Mouse (Mus musculus) embryonic facial prominence, embryonic 14.5 days (tissue): ENCODE results near the gene Perm1. TPM values are rescaled to one million over a fixed set of nuclear protein-coding genes. Genes with fewer than 3 reads are reported as not detected.

ENCODE experiments used
- microRNA-seq: library from miRNA; unstranded; fragments of <30 nt; microRNA quantifications from one replicate; pipeline ENCODE4, GENCODE M21; 2016; ENCODE audit warnings: borderline number of aligned reads
- polyA plus RNA-seq: library from polyadenylated mRNA; unstranded; fragments of >200 nt; fragmentation: Nextera tagmentation; extraction: Ambion mirVana; gene quantifications from 2 replicates; pipeline ENCODE4 v1.2.1, GENCODE M21; 2014

Perm1 gene
- polyA plus RNA-seq, 1 experiment from 2014 or later: 2.2 TPM

Small RNA genes lying within 50 kb of the gene (microRNA-seq; reads per million reads assigned to microRNA genes)
- 2.5 reads per million, percentile 11 among the genes with 10 or more reads in this experiment for gene Mir7658

Other genes with a start within 250 kb of the Perm1 start
- gene B3galt6, start 223.2 kb upstream of the Perm1 start, polyA plus RNA-seq: 14.7 and 17.5 TPM in 2 replicates
- gene Sdf4, start 223.0 kb upstream of the Perm1 start, polyA plus RNA-seq: 164 and 181 TPM in 2 replicates
- gene Tnfrsf4, start 202.0 kb upstream of the Perm1 start, polyA plus RNA-seq: 0.25 and 0.42 TPM in 2 replicates
- 2.7 and 3.1 TPM in 2 replicates for gene Tnfrsf18, start 189.7 kb upstream of the Perm1 start, polyA plus RNA-seq
- 1.2 and 2.8 TPM in 2 replicates for gene Ttll10, start 156.5 kb upstream of the Perm1 start, polyA plus RNA-seq
- 26.6 and 30.9 TPM in 2 replicates for gene 9430015G10Rik, start 105.9 kb upstream of the Perm1 start, polyA plus RNA-seq
- 0.31 and 0.45 TPM in 2 replicates for gene Rnf223, start 85.4 kb upstream of the Perm1 start, polyA plus RNA-seq
- gene Agrn, start 18.4 kb upstream of the Perm1 start, polyA plus RNA-seq: 68.4 and 79.1 TPM in 2 replicates
- gene Isg15, start 15.1 kb upstream of the Perm1 start, polyA plus RNA-seq: 0.67 and 1.2 TPM in 2 replicates
- gene AW011738, start 12.6 kb upstream of the Perm1 start, polyA plus RNA-seq: 0.74 and 0.79 TPM in 2 replicates
- 23.9 and 25.8 TPM in 2 replicates for gene Plekhn1, start 19.0 kb downstream of the Perm1 start, polyA plus RNA-seq
- 56.5 and 59.5 TPM in 2 replicates for gene Noc2l, start 20.1 kb downstream of the Perm1 start, polyA plus RNA-seq
- 0.35 and 0.56 TPM in 2 replicates for gene Samd11, start 39.8 kb downstream of the Perm1 start, polyA plus RNA-seq
- not detected in 2 replicates for gene Vmn2r-ps159, start 115.2 kb downstream of the Perm1 start, polyA plus RNA-seq